8 mouse cellular contexts compared by ENCODE assay signal in the genomic region with DNA sequence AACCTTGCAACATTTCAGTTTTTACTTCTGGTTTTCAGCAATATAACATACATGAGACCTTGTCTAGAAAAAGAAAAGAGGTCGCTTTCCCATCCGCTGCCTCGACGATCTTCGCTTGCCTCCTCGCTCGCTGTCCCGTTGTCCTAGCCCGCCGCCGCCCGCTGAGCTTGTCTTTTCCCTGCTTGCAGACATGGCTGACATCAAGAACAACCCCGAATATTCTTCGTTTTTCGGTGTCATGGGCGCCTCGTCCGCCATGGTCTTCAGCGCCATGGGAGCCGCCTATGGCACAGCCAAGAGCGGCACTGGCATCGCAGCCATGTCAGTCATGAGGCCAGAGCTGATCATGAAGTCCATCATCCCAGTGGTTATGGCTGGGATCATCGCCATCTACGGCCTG.
DNase-seq lines count a peak whose midpoint lies in the region; ATAC-seq and TF ChIP-seq lines count a peak whose summit lies in the region.
"Not testable (repeated sequence)": the region's sequence is repeated elsewhere in the genome, so short reads cannot be mapped to it uniquely, and the experiment has no call there.

No protein-coding gene starts in this region.

- ATAC-seq in erythroblast, adult 5-6 weeks (replicated peaks; ENCODE audit: low FRiP score, poor library complexity, severe bottlenecking), result peak; percentile 72
- ATAC-seq in liver, embryonic 13.5 days (ENCODE audit: low read depth), result not testable (repeated sequence)
- peak; percentile 26; the same call in 1 of the 2 replicates for ATAC-seq in megakaryocyte-erythroid progenitor cell, adult 5-6 weeks (replicated peaks; ENCODE audit: low FRiP score, low TSS enrichment, poor library complexity, severe bottlenecking)

- DNase-seq in 3134 (ENCODE audit: extremely low read depth, insufficient read length, low spot score) (peak; percentile 28), MEL (ENCODE audit: low read depth, low spot score) (peak; percentile 16)
- peak; percentile 3 for DNase-seq in c-Kit-positive CD71-positive TER-119-positive erythroid progenitor cells, embryonic 14.5 days (ENCODE audit: low spot score)
- peak; percentile 15 for DNase-seq in liver, embryonic 13.5 days
- peak; percentile 9 for DNase-seq in retina, embryonic 14.5 days (ENCODE audit: low spot score)

- H3K4me2 ChIP-seq in liver, embryonic 13.5 days, result not testable (repeated sequence)

- H3K4me1 ChIP-seq in ES-Bruce4 (ENCODE audit: control insufficient read depth, insufficient read depth, low read length); MEL (ENCODE audit: control insufficient read depth in 1 of 2, insufficient read depth in 2 of 2, low read length in 2 of 2); liver, embryonic 13.5 days (replicated peaks): not testable (repeated sequence)

- H3K79me2 ChIP-seq in MEL (ENCODE audit: control insufficient read depth, insufficient read depth, low read length, poor library complexity), result not testable (repeated sequence)

- TF ChIP-seq POLR2A in ES-Bruce4 (IDR thresholded peaks at IDR 0.05; ENCODE audit: insufficient read depth, low read length); MEL (IDR thresholded peaks at IDR 0.05; ENCODE audit: control insufficient read depth in 1 of 2, insufficient read depth in 1 of 2, low read depth in 1 of 2, low read length in 2 of 2, poor library complexity in 1 of 2): not testable (repeated sequence)

- peak overlapping the region; percentile 30 for H3K4me3 ChIP-seq in ES-Bruce4 (ENCODE audit: low read depth, low read length)
- H3K4me3 ChIP-seq in MEL (ENCODE audit: control insufficient read depth in 1 of 2, insufficient read depth in 1 of 2, low read depth in 2 of 2, low read length in 2 of 2), result peak overlapping the region; percentile 65 to 75
- H3K4me3 ChIP-seq in liver, embryonic 13.5 days (replicated peaks), result not testable (repeated sequence)

- not testable (repeated sequence) for TF ChIP-seq RAD21 in MEL (IDR thresholded peaks at IDR 0.05; ENCODE audit: low read depth, low read length)

- TF ChIP-seq CTCF in ES-Bruce4 (IDR thresholded peaks at IDR 0.05; ENCODE audit: low read depth, low read length); MEL (IDR thresholded peaks at IDR 0.05 in 2 of 3, conservative IDR thresholded peaks at IDR 0.05 in 1 of 3; ENCODE audit: control insufficient read depth in 1 of 3, insufficient read depth in 1 of 3, low read depth in 2 of 3, low read length in 3 of 3, poor library complexity in 1 of 3, severe bottlenecking in 1 of 3): not testable (repeated sequence)

- H3K9ac ChIP-seq in ES-Bruce4 (ENCODE audit: low read depth, poor library complexity, severe bottlenecking); liver, embryonic 13.5 days: not testable (repeated sequence)
- peak overlapping the region; percentile 75 for H3K9ac ChIP-seq in MEL (ENCODE audit: control insufficient read depth, low read depth, low read length, poor library complexity, severe bottlenecking)

- WGBS in liver, embryonic 13.5 days (ENCODE audit: insufficient replicate concordance), result 88% methylated on average over 24 of the region's 24 CpGs

- not testable (repeated sequence) for TF ChIP-seq EP300 in ES-Bruce4 (IDR thresholded peaks at IDR 0.05; ENCODE audit: insufficient read depth, low read depth, low read length); MEL (IDR thresholded peaks at IDR 0.05; ENCODE audit: low read depth in 1 of 2, low read length in 2 of 2)

- H3K9me3 ChIP-seq in ES-Bruce4 (replicated peaks; ENCODE audit: control insufficient read depth, insufficient read depth, low read length, poor library complexity, severe bottlenecking), result peaks cover 17% of the 10 kb centered on the region
- H3K9me3 ChIP-seq in MEL (replicated peaks; ENCODE audit: insufficient read depth, low read length); liver, embryonic 13.5 days (replicated peaks): not testable (repeated sequence)

- not testable (repeated sequence) for H3K36me3 ChIP-seq in ES-Bruce4 (ENCODE audit: control insufficient read depth, insufficient read depth, low read length, poor library complexity, severe bottlenecking); MEL (ENCODE audit: control insufficient read depth in 1 of 2, insufficient read depth in 2 of 2, low read length in 2 of 2); liver, embryonic 13.5 days

- H3K27ac ChIP-seq in ES-Bruce4 (ENCODE audit: insufficient read depth, low read length); liver, embryonic 13.5 days: not testable (repeated sequence)
- peak overlapping the region; percentile 84 for H3K27ac ChIP-seq in MEL (ENCODE audit: control insufficient read depth, low read depth, low read length)

- not testable (repeated sequence) for H3K27me3 ChIP-seq in ES-Bruce4 (ENCODE audit: control insufficient read depth, insufficient read depth, low read length, poor library complexity, severe bottlenecking); MEL (ENCODE audit: control insufficient read depth in 1 of 2, insufficient read depth in 2 of 2, low read length in 2 of 2); liver, embryonic 13.5 days

TF ChIP-seq in MEL, 35 proteins besides CTCF, POLR2A, EP300 and RAD21:
- TF ChIP-seq NELFE (IDR thresholded peaks at IDR 0.05; ENCODE audit: low read depth, low read length), result 0 out of 2 replicates have a peak, but pooled peaks have one; percentile 26
